Mouse (Mus musculus): ENCODE data around the gene Sel1l.

DNA sequence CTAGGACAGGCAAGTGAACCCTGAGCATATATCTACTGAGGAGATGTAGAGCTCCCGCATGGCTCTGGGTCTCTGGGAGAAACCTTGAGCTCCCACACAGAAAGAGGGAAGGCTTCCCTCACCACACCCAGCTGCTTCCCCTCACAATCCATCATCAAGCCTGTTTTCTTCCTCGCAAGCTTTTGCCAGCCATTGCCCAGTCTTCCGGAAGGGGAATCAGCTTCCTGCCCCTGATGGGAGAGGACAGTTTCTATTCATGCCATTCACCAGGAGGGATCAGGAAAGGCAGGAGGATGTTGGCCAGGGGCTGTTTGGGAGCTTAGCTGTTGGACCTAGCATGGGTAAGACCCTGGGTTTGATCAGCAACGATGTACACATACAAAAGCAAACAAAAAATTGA is 52.2 kb downstream of the Sel1l start:
- TF ChIP-seq CTCF (IDR thresholded peaks at IDR 0.05; ENCODE audit: extremely low read depth, insufficient read depth, insufficient read length, insufficient replicate concordance): no peak
- TF ChIP-seq POLR2A (IDR thresholded peaks at IDR 0.05; ENCODE audit: low read depth, low read length): no peak

Measured in spleen, adult 2 months (tissue).